Mouse (Mus musculus) intestine, embryonic 15.5 days (tissue): ENCODE data around the gene Pacs1. TPM values are rescaled to one million over a fixed set of nuclear protein-coding genes. Genes with fewer than 3 reads are reported as not detected.
"Not testable (repeated sequence)": the region's sequence is repeated elsewhere in the genome, so short reads cannot be mapped to it uniquely, and the experiment has no call there.

Source experiments
- ATAC-seq: fragments of 200-750 bp; cut with Nextera tagmentation; 2 replicates; pipeline ENCODE4 v1.8.0; 2017; ENCODE audit warnings: moderate TSS enrichment, moderate library complexity
- H3K27ac ChIP-seq: fragments of 300-500 bp; sonication (generic); 2 replicates; pipeline ENCODE4 v1.5.1; 2015; ENCODE audit warnings: mild to moderate bottlenecking, inconsistent platforms
- H3K27me3 ChIP-seq: fragments of 300-500 bp; sonication (generic); replicated peaks from 2 replicates; pipeline ENCODE4 v1.6.1; 2015; ENCODE audit warnings: inconsistent platforms
- H3K36me3 ChIP-seq: fragments of 300-500 bp; sonication (generic); 2 replicates; pipeline ENCODE4 v1.6.1; 2015; ENCODE audit warnings: inconsistent platforms
- H3K4me1 ChIP-seq: fragments of 300-500 bp; sonication (generic); replicated peaks from 2 replicates; pipeline ENCODE4 v1.6.1; 2015; ENCODE audit warnings: inconsistent platforms
- H3K4me2 ChIP-seq: fragments of 300-500 bp; sonication (generic); replicated peaks from 2 replicates; pipeline ENCODE4 v1.6.1; 2015; ENCODE audit warnings: mild to moderate bottlenecking, inconsistent platforms
- H3K4me3 ChIP-seq: fragments of 300-500 bp; sonication (generic); replicated peaks from 2 replicates; pipeline ENCODE4 v1.5.1; 2015; ENCODE audit warnings: inconsistent platforms
- H3K9ac ChIP-seq: fragments of 300-500 bp; sonication (generic); 2 replicates; pipeline ENCODE4 v1.6.1; 2015; ENCODE audit warnings: inconsistent platforms
- H3K9me3 ChIP-seq: fragments of 300-500 bp; sonication (generic); 2 replicates; pipeline ENCODE4 v1.6.1; 2016; ENCODE audit warnings: inconsistent platforms
- WGBS: fragments of 180-500 bp; shearing (Covaris S2); methylation state at CpG from one replicate; pipeline ENCODE4 v1.1.7; 2015; 5-methylcytosine and 5-hydroxymethylcytosine counted together
- polyA plus RNA-seq: library from polyadenylated mRNA; unstranded; fragments of >200 nt; fragmentation: Nextera tagmentation; extraction: Ambion mirVana; gene quantifications from 2 replicates; pipeline ENCODE4 v1.2.1, GENCODE M21; 2015

Pacs1 gene
- polyA plus RNA-seq, 1 experiment from 2014 or later: 15.8 TPM

DNA sequence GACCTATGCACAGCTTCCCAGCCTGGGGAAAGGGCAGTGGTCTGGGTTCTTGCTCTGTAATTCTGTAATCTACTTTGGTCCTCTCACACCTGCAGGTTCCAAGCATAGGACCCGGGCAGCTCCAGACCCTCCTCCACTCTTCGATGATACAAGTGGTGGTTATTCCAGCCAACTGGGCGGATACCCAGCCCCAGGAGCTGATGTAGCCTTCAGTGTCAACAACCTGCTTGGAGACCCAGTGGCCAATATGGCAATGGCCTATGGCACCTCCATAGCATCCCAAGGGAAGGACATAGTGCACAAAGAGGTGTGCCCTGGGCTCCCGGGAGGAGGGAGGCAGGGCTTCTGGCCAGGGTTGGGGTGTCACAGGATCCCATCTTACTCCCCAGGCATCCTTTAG is 183.6 kb downstream of the Pacs1 start:
- peaks cover 31% of the 10 kb centered on the region for H3K36me3 ChIP-seq
- 86% methylated on average over 4 of the region's 4 CpGs for WGBS
- peaks cover 29% of the 10 kb centered on the region for H3K4me1 ChIP-seq
- no peak overlapping the region for H3K27ac ChIP-seq
- H3K9me3 ChIP-seq: no peaks in the 10 kb centered on the region
- no peak for ATAC-seq
- H3K4me2 ChIP-seq: peak overlapping the region; percentile 79
- H3K4me3 ChIP-seq: peak overlapping the region; percentile 73
- peak overlapping the region; percentile 79; the same call in 1 of the 2 replicates for H3K9ac ChIP-seq
- H3K27me3 ChIP-seq: peaks cover 22% of the 10 kb centered on the region

DNA sequence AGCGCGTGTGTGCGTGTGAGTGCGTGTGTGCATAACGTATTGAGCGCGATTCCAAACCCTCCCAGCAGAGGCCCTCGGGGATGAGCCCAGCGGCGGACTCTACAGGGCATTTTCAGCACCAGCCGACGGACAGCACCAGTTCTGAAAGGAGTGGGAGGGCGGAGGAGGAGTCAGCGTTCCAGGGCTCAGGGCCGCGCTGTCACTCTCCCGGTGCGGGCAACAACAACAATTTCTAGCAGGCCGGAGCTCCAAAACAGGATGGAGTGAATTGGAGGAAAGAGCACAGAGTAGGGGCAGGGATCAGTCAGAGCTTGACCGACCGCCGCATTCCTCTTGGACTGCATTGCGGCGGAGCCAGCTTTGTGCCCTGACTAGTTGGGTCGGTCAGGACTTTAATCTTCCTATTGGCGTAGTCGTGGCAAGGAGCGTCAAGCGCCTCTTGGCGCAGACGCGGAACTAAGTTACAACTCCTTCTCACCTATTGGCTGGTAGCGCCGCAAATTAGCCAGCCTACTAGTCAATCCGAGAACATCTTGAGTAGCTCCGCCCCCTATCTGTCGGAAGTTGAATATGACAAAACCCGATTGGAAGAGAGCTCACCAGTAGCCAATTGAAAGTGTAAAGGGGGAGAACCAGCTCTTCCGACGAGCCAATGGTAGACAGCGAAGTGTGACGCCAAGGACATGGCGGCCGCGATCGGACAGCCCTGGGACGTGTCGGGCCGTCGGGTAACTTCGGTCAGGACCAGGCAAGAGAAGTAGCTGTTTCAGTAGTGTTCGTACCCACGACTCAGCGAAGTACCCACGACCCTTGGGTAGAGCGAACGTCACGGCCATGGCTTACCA is 184.8 kb downstream of the Pacs1 start, which contains the start of gene Yif1a:
Gene Yif1a (plus strand): TSS at position 655 of the 845 bp plus-strand sequence.
- Histone ChIP-seq H3K36me3 (peaks cover 30% of the 10 kb centered on the region), H3K4me3 (peak within 1 kb of the TSS; percentile 73), H3K27me3 (peaks cover 32% of the 10 kb centered on the region), H3K4me1 (peaks cover 23% of the 10 kb centered on the region), H3K9me3 (no peaks in the 10 kb centered on the region), H3K4me2 (peak within 1 kb of the TSS; percentile 79), H3K27ac (peak within 1 kb of the TSS; percentile 76), H3K9ac (peak within 1 kb of the TSS; percentile 79)
- WGBS: under 1% methylated on average over 58 of the region's 58 CpGs
- peak; percentile 96 for ATAC-seq

DNA sequence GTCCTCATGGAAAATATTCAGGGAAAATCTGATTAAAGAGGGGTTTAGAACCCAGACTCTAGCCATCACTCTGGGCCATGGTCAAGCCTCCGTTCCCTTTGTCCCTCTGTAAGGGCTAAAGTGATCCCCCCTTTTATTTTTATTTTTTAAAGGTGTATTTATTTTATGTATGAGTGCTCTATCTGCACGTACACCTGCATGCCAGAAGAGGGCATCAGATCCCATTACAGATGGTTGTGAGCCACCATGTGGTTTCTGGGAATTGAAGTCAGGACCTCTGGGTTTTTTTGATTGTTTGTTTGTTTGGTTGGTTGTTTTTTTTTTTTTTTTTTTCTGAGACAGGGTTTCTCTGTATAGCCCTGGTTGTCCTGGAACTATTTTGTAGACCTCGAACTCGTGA is 186.4 kb downstream of the Pacs1 start:
- H3K9ac ChIP-seq, H3K4me2 ChIP-seq, H3K27ac ChIP-seq, H3K9me3 ChIP-seq, ATAC-seq, H3K4me3 ChIP-seq: not testable (repeated sequence)
- Histone ChIP-seq H3K36me3 (peaks cover 15% of the 10 kb centered on the region), H3K27me3 (peaks cover 47% of the 10 kb centered on the region), H3K4me1 (peaks cover 23% of the 10 kb centered on the region)
- WGBS: 60% methylated on average over 4 of the region's 4 CpGs

DNA sequence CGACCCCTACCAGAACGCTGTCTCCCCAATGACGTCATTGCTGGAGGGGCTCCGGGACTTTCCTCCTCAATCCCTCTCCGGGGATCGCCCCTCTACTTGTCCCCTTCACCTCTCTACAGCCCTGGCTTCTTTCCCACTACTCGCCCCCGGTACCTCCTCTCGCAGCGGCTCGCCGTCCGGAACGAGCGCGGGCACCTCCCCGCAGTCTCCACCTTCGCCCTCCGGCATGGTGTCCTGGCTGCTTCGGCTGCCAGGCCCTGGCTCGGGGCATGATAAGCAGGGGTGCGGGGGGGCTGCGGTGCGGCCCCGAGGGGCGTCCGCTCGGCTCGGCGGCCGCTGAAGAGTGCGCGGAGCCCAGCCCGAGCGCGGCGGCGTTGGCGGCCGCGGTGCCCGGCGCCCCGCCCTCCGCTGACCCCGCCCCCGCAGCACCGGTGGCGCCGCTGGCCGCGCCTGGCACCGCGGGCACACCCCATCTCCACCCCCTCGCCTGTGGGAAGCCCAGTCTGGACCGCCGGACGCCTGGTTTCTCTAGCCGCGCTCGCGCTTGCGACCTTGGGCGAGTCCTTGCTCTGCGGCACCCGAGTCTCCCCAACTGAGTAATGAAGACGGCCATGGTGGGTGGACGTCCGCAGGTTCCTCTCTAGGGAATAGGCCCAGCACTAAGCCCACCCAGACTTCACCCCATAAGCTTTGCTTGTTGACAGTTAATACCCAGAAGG is 187.6 kb downstream of the Pacs1 start, which contains the start of gene Tmem151a:
Gene Tmem151a (minus strand): TSS at position 387 of the 719 bp plus-strand sequence.
- Histone ChIP-seq H3K4me2 (peak within 1 kb of the TSS; percentile 89), H3K9ac (peak within 1 kb of the TSS; percentile 47), H3K4me3 (peak within 1 kb of the TSS; percentile 48), H3K27me3 (peaks cover 59% of the 10 kb centered on the region), H3K4me1 (peaks cover 23% of the 10 kb centered on the region), H3K9me3 (no peaks in the 10 kb centered on the region), H3K27ac (no peak within 1 kb of the TSS), H3K36me3 (peaks cover 6% of the 10 kb centered on the region; the same call in 1 of the 2 replicates)
- under 1% methylated on average over 50 of the region's 69 CpGs for WGBS
- ATAC-seq: no peak

DNA sequence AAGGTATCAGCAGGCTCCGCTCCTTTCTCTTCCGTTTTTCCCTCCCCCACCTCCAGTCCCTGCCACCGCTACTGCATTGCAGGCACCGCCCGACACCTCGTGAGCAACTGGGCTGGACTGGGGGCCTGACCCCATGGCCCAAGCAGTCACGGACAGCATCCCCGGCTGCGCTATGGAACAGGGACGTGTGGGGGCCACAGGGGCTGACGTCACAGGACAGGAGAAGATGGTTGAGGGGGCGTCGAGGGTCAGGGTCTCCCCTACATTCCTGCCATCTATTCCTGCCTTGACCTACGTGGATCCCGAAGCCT is 188.1 kb downstream of the Pacs1 start:
- Histone ChIP-seq H3K36me3 (peaks cover 2% of the 10 kb centered on the region; the same call in 1 of the 2 replicates), H3K4me3 (peak overlapping the region; percentile 48), H3K4me1 (peaks cover 23% of the 10 kb centered on the region), H3K27ac (no peak overlapping the region), H3K9ac (peak overlapping the region; percentile 47; the same call in 1 of the 2 replicates), H3K27me3 (peaks cover 63% of the 10 kb centered on the region), H3K4me2 (peak overlapping the region; percentile 89), H3K9me3 (no peaks in the 10 kb centered on the region)
- 3% methylated on average over 15 of the region's 15 CpGs for WGBS
- ATAC-seq: no peak

DNA sequence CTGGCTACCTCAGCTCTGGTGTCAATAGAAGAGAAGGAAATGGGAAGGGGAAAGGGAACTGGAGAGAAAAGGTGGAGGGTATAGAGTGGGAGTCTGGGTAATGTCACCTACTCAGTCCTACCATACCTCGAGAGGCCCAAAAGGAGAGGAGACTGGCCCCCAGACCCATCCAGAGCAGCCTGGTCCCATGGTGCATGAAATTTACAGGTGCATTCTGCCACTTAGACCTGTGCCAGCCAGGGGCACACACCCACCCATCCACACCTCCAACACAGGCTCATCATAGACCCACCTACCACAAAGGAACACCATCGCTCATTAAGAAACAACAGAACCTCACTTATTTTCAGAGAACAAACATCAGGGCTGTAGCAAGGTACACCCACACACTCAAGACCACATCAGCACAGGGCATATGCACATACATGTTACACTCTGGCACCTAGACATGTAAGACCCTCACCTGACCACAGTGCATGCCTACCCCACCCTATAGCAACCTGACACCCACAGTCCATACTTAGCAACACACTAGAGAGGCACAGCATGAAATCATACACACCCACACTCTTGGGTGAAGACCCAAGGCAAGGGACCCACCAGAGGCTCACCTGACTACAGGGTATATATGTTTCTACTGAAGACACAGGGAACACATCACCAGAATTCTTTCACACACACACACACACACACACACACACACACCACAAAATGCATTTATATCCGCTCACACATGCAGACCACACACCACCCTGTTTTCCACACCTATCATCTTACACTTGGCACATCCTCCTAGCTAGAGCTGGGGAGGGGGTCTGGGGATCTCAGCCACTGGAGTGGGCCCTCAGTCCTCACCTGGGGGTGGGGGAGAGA is 188.7 kb downstream of the Pacs1 start:
- Histone ChIP-seq H3K4me3 (peak overlapping the region; percentile 48; the same call in 1 of the 2 replicates), H3K4me2 (peak overlapping the region; percentile 89; the same call in 1 of the 2 replicates), H3K36me3 (no peaks in the 10 kb centered on the region), H3K9ac (no peak overlapping the region), H3K27me3 (peaks cover 63% of the 10 kb centered on the region), H3K9me3 (no peaks in the 10 kb centered on the region), H3K27ac (no peak overlapping the region), H3K4me1 (peaks cover 17% of the 10 kb centered on the region)
- ATAC-seq: no peak
- WGBS: 63% methylated on average over 3 of the region's 3 CpGs

Other genes starting within 250 kb of the Pacs1 start
- gene Slc29a2, start 249.3 kb downstream of the Pacs1 start, polyA plus RNA-seq: 4.6 and 4.9 TPM in 2 replicates
- 36.1 and 36.2 TPM in 2 replicates for gene B4gat1, start 234.3 kb downstream of the Pacs1 start, polyA plus RNA-seq
- 2.4 and 2.8 TPM in 2 replicates for gene AC124502.3, start 234.2 kb downstream of the Pacs1 start, polyA plus RNA-seq
- 37.5 and 44.7 TPM in 2 replicates for gene Brms1, start 231.8 kb downstream of the Pacs1 start, polyA plus RNA-seq
- 2.7 and 3.9 TPM in 2 replicates for gene Rin1, start 222.6 kb downstream of the Pacs1 start, polyA plus RNA-seq
- gene Cd248, start 205.0 kb downstream of the Pacs1 start, polyA plus RNA-seq: 47.7 and 48.0 TPM in 2 replicates
- 5.6 and 6.5 TPM in 2 replicates for gene Tmem151a, start 187.6 kb downstream of the Pacs1 start, polyA plus RNA-seq
- gene Yif1a, start 184.6 kb downstream of the Pacs1 start, polyA plus RNA-seq: 109 and 126 TPM in 2 replicates
- 12.7 and 13.4 TPM in 2 replicates for gene Cnih2, start 174.6 kb downstream of the Pacs1 start, polyA plus RNA-seq
- gene Rab1b, start 166.0 kb downstream of the Pacs1 start, polyA plus RNA-seq: 216 and 223 TPM in 2 replicates
- gene Klc2, start 154.6 kb downstream of the Pacs1 start, polyA plus RNA-seq: 12.1 and 16.6 TPM in 2 replicates
- gene Sf3b2, start 22.3 kb upstream of the Pacs1 start, polyA plus RNA-seq: 282 and 289 TPM in 2 replicates
- gene Gal3st3, start 25.2 kb upstream of the Pacs1 start, polyA plus RNA-seq: 2.1 and 2.4 TPM in 2 replicates
- gene Catsper1, start 62.6 kb upstream of the Pacs1 start, polyA plus RNA-seq: not detected in 2 replicates
- 15.9 and 19.8 TPM in 2 replicates for gene Cst6, start 76.5 kb upstream of the Pacs1 start, polyA plus RNA-seq
- gene Eif1ad, start 93.6 kb upstream of the Pacs1 start, polyA plus RNA-seq: 53.9 and 58.2 TPM in 2 replicates
- gene Banf1, start 94.0 kb upstream of the Pacs1 start, polyA plus RNA-seq: 474 and 479 TPM in 2 replicates
- 61.2 and 66.4 TPM in 2 replicates for gene Sart1, start 115.6 kb upstream of the Pacs1 start, polyA plus RNA-seq
- 4.3 and 10.8 TPM in 2 replicates for gene Tsga10ip, start 129.4 kb upstream of the Pacs1 start, polyA plus RNA-seq
- gene Drap1, start 151.9 kb upstream of the Pacs1 start, polyA plus RNA-seq: 198 and 200 TPM in 2 replicates
- gene AI837181, start 152.0 kb upstream of the Pacs1 start, polyA plus RNA-seq: 42.6 and 45.8 TPM in 2 replicates
- not detected in 2 replicates for gene Fosl1, start 174.4 kb upstream of the Pacs1 start, polyA plus RNA-seq
- gene Ccdc85b, start 184.8 kb upstream of the Pacs1 start, polyA plus RNA-seq: 8.2 and 8.7 TPM in 2 replicates
- gene Fibp, start 187.5 kb upstream of the Pacs1 start, polyA plus RNA-seq: 95.1 and 99.4 TPM in 2 replicates
- 2.1 and 2.9 TPM in 2 replicates for gene Ctsw, start 195.4 kb upstream of the Pacs1 start, polyA plus RNA-seq
- gene Efemp2, start 200.8 kb upstream of the Pacs1 start, polyA plus RNA-seq: 118 TPM in 2 replicates
- 29.5 and 29.8 TPM in 2 replicates for gene Mus81, start 215.3 kb upstream of the Pacs1 start, polyA plus RNA-seq
- 2,332 and 2,514 TPM in 2 replicates for gene Cfl1, start 217.3 kb upstream of the Pacs1 start, polyA plus RNA-seq
- gene 1700020D05Rik, start 230.7 kb upstream of the Pacs1 start, polyA plus RNA-seq: not detected in 2 replicates
- 7.2 and 8.0 TPM in 2 replicates for gene Snx32, start 237.4 kb upstream of the Pacs1 start, polyA plus RNA-seq